Mouse (Mus musculus): Measurements from ENCODE around the gene Adgrl3. TPM values are rescaled to one million over a fixed set of nuclear protein-coding genes. Genes with fewer than 3 reads are reported as not detected.

The Adgrl3 gene
- polyA plus RNA-seq, 1 experiment, result 15.8 TPM

DNA sequence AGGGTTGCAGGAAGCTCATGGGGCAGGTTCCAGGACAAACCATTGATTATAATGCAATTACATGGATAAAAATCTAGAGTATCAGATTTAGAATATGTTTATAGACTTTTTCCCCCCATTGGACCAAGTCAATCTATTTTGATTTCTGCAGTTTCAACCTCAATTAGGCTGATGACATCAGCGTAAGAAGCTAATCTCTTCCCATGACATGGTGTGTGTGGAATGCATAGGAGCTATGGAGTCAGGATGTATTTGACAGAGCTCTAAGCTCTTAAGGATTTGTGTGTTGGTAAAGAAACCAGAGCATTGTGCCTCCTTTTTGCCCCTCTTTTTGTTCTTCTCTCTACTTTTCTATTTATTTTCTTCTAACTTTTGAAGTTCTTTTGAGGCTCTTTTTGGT, 812.1 kb downstream of the Adgrl3 start:
- no peak overlapping the region for H3K4me3 ChIP-seq
- H3K79me2 ChIP-seq (ENCODE audit: control insufficient read depth, insufficient read depth), result no peaks in the 10 kb centered on the region

DNA sequence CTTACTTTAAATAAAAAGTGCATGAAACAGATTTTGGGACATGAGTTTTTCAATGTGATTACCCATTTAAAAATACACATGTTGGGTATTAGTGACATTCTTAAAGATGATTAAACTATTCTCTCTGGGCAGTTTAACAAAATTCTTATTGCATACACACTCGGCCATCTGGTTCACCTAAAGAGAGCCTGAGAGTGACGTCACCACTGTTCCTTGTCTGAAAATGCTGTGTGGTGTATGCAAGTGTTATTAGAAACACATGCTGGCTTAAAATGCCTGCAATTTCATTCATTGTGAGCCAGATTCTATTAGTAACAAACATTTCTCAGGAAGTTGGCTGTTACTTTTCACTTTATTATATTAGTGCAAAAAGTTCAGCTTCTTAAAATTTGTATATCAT, 812.7 kb downstream of the Adgrl3 start:
- Histone ChIP-seq H3K79me2 (ENCODE audit: control insufficient read depth, insufficient read depth) (no peaks in the 10 kb centered on the region), H3K4me2 (ENCODE audit: low read depth) (no peak overlapping the region), H3K4me3 (no peak overlapping the region), H3K36me3 (ENCODE audit: control insufficient read depth, insufficient read depth) (no peaks in the 10 kb centered on the region), H3K27me3 (ENCODE audit: control insufficient read depth, insufficient read depth, insufficient read length) (no peaks in the 10 kb centered on the region), H3ac (ENCODE audit: control insufficient read depth, insufficient read length) (no peak overlapping the region)
- no peak for TF ChIP-seq USF1 (IDR thresholded peaks at IDR 0.05; ENCODE audit: low read depth)
- TF ChIP-seq POLR2AphosphoS2 (IDR thresholded peaks at IDR 0.05; ENCODE audit: insufficient read length, low read depth), result no peak
- no peak for TF ChIP-seq POLR2A (IDR thresholded peaks at IDR 0.05; ENCODE audit: insufficient read length, low read depth)
- TF ChIP-seq TCF12 (IDR thresholded peaks at IDR 0.05; ENCODE audit: insufficient read depth, poor library complexity, severe bottlenecking), result no peak
- TF ChIP-seq MYOG (IDR thresholded peaks at IDR 0.05; ENCODE audit: control insufficient read depth in 1 of 3, insufficient read depth in 1 of 3, insufficient read length in 2 of 3, low read depth in 2 of 3), result no peak
- TF ChIP-seq SRF (IDR thresholded peaks at IDR 0.05; ENCODE audit: control insufficient read depth, insufficient read length, low read depth), result no peak

More for the DNA sequence above, 812.1 kb downstream of the Adgrl3 start:
- TF ChIP-seq MYOG (IDR thresholded peaks at IDR 0.05; ENCODE audit: control insufficient read depth in 1 of 3, insufficient read depth in 1 of 3, insufficient read length in 2 of 3, low read depth in 2 of 3) (no peak), USF1 (IDR thresholded peaks at IDR 0.05; ENCODE audit: low read depth) (no peak), MAX (IDR thresholded peaks at IDR 0.05; ENCODE audit: low read depth) (no peak), SRF (IDR thresholded peaks at IDR 0.05; ENCODE audit: control insufficient read depth, insufficient read length, low read depth) (no peak), MYOD1 (IDR thresholded peaks at IDR 0.05; ENCODE audit: control insufficient read depth in 1 of 3, insufficient read length in 2 of 3, low read depth in 2 of 3) (no peak), TCF12 (IDR thresholded peaks at IDR 0.05; ENCODE audit: insufficient read depth, poor library complexity, severe bottlenecking) (no peak), TCF3 (IDR thresholded peaks at IDR 0.05; ENCODE audit: insufficient read length, low read depth) (no peak), CEBPB (IDR thresholded peaks at IDR 0.05; ENCODE audit: insufficient read depth, poor library complexity, severe bottlenecking) (no peak), POLR2AphosphoS2 (IDR thresholded peaks at IDR 0.05; ENCODE audit: insufficient read length, low read depth) (no peak), E2F4 (IDR thresholded peaks at IDR 0.05; ENCODE audit: insufficient read depth) (no peak), REST (IDR thresholded peaks at IDR 0.05; ENCODE audit: insufficient read depth, insufficient read length) (no peak), POLR2A (IDR thresholded peaks at IDR 0.05; ENCODE audit: insufficient read length, low read depth) (no peak)
- no peak overlapping the region for H3K4me2 ChIP-seq (ENCODE audit: low read depth)
- H3K36me3 ChIP-seq (ENCODE audit: control insufficient read depth, insufficient read depth), result no peaks in the 10 kb centered on the region
- H3K27me3 ChIP-seq (ENCODE audit: control insufficient read depth, insufficient read depth, insufficient read length), result no peaks in the 10 kb centered on the region
- H3ac ChIP-seq (ENCODE audit: control insufficient read depth, insufficient read length), result no peak overlapping the region

DNA sequence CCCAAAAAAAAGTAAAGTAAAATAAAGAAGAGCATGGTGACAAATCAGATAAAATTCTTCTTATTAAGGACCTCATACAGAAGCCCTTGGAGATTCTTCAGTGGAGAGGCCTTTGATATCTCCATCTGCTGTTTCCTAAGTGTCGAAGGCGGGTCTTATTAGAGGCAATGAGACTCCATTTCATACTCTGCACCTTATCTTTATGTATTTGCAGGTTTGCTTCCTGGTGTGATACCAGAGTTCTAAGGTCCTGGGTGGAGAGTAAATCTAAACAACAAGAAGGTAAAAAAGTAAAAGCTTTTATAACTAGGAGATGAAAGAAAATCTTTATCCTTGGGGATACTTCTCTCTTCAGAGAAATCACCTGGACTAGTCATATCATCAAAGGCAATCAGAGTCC, 817.9 kb downstream of the Adgrl3 start:
- no peak for TF ChIP-seq USF1 (IDR thresholded peaks at IDR 0.05; ENCODE audit: low read depth)
- no peak for TF ChIP-seq REST (IDR thresholded peaks at IDR 0.05; ENCODE audit: insufficient read depth, insufficient read length)
- no peak for TF ChIP-seq POLR2AphosphoS2 (IDR thresholded peaks at IDR 0.05; ENCODE audit: insufficient read length, low read depth)
- no peak for TF ChIP-seq MAX (IDR thresholded peaks at IDR 0.05; ENCODE audit: low read depth)
- no peak for TF ChIP-seq TCF12 (IDR thresholded peaks at IDR 0.05; ENCODE audit: insufficient read depth, poor library complexity, severe bottlenecking)
- TF ChIP-seq SRF (IDR thresholded peaks at IDR 0.05; ENCODE audit: control insufficient read depth, insufficient read length, low read depth), result no peak
- no peak for TF ChIP-seq POLR2A (IDR thresholded peaks at IDR 0.05; ENCODE audit: insufficient read length, low read depth)
- no peak for TF ChIP-seq MYOD1 (IDR thresholded peaks at IDR 0.05; ENCODE audit: control insufficient read depth in 1 of 3, insufficient read length in 2 of 3, low read depth in 2 of 3)
- no peak for TF ChIP-seq E2F4 (IDR thresholded peaks at IDR 0.05; ENCODE audit: insufficient read depth)
- no peak for TF ChIP-seq TCF3 (IDR thresholded peaks at IDR 0.05; ENCODE audit: insufficient read length, low read depth)
- no peak for TF ChIP-seq CEBPB (IDR thresholded peaks at IDR 0.05; ENCODE audit: insufficient read depth, poor library complexity, severe bottlenecking)
- no peak for TF ChIP-seq MYOG (IDR thresholded peaks at IDR 0.05; ENCODE audit: control insufficient read depth in 1 of 3, insufficient read depth in 1 of 3, insufficient read length in 2 of 3, low read depth in 2 of 3)
- Histone ChIP-seq H3K79me2 (ENCODE audit: control insufficient read depth, insufficient read depth) (no peaks in the 10 kb centered on the region), H3K27me3 (ENCODE audit: control insufficient read depth, insufficient read depth, insufficient read length) (no peaks in the 10 kb centered on the region), H3K4me2 (ENCODE audit: low read depth) (no peak overlapping the region), H3K36me3 (ENCODE audit: control insufficient read depth, insufficient read depth) (no peaks in the 10 kb centered on the region), H3ac (ENCODE audit: control insufficient read depth, insufficient read length) (no peak overlapping the region), H3K4me3 (no peak overlapping the region)

DNA sequence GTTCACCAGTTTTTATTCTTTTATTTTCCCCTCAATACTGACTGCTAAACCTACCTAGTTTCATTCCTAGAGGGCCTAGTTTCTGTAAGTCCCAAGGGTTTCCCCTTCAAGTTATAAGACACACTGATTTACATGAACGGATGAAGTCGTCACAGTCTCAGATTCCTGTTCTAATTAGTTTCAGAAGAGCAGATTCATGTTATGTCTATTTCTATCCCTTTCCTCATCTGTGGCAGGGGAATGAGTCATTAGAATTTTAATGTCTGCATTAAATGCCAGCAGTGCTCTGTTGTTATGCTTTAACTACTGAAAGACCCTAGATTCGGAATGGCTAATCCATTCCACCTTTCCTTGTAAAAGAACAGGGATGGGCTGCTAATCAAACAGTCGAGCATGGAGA, 823.9 kb downstream of the Adgrl3 start:
- no peaks in the 10 kb centered on the region for H3K36me3 ChIP-seq (ENCODE audit: control insufficient read depth, insufficient read depth)
- TF ChIP-seq CEBPB (IDR thresholded peaks at IDR 0.05; ENCODE audit: insufficient read depth, poor library complexity, severe bottlenecking), result no peak
- TF ChIP-seq SRF (IDR thresholded peaks at IDR 0.05; ENCODE audit: control insufficient read depth, insufficient read length, low read depth), result no peak
- no peak for TF ChIP-seq USF1 (IDR thresholded peaks at IDR 0.05; ENCODE audit: low read depth)
- H3K4me2 ChIP-seq (ENCODE audit: low read depth), result peak overlapping the region; percentile 59
- no peaks in the 10 kb centered on the region for H3K79me2 ChIP-seq (ENCODE audit: control insufficient read depth, insufficient read depth)
- H3K4me3 ChIP-seq, result no peak overlapping the region
- H3ac ChIP-seq (ENCODE audit: control insufficient read depth, insufficient read length), result no peak overlapping the region
- no peaks in the 10 kb centered on the region for H3K27me3 ChIP-seq (ENCODE audit: control insufficient read depth, insufficient read depth, insufficient read length)

DNA sequence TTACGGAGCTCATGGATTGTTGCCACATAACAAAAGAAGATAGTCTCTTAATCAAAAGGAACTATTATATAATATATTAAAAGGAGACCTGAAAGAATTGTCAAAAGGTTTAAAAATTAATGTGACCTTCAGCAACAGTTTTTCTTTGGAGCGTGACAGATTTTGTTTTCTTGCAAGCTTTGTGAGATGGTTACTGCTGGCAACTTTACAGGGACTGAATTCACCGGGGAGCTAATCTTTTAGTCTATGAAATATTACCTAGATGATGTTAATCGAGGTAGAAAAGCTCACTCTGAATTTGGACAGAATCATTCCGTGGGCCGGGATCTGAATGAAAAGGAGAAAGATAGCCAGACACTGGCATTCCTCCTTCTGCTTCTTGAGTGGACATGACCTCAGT, 850.4 kb downstream of the Adgrl3 start:
- Histone ChIP-seq H3K79me2 (ENCODE audit: control insufficient read depth, insufficient read depth) (no peaks in the 10 kb centered on the region), H3ac (ENCODE audit: control insufficient read depth, insufficient read length) (no peak overlapping the region), H3K36me3 (ENCODE audit: control insufficient read depth, insufficient read depth) (no peaks in the 10 kb centered on the region), H3K4me2 (ENCODE audit: low read depth) (no peak overlapping the region), H3K27me3 (ENCODE audit: control insufficient read depth, insufficient read depth, insufficient read length) (no peaks in the 10 kb centered on the region), H3K4me3 (no peak overlapping the region)
- TF ChIP-seq REST (IDR thresholded peaks at IDR 0.05; ENCODE audit: insufficient read depth, insufficient read length) (no peak), POLR2A (IDR thresholded peaks at IDR 0.05; ENCODE audit: insufficient read length, low read depth) (no peak), E2F4 (IDR thresholded peaks at IDR 0.05; ENCODE audit: insufficient read depth) (no peak), POLR2AphosphoS2 (IDR thresholded peaks at IDR 0.05; ENCODE audit: insufficient read length, low read depth) (no peak), CEBPB (IDR thresholded peaks at IDR 0.05; ENCODE audit: insufficient read depth, poor library complexity, severe bottlenecking) (no peak), MYOD1 (IDR thresholded peaks at IDR 0.05; ENCODE audit: control insufficient read depth in 1 of 3, insufficient read length in 2 of 3, low read depth in 2 of 3) (no peak), TCF3 (IDR thresholded peaks at IDR 0.05; ENCODE audit: insufficient read length, low read depth) (no peak)
